Mouse (Mus musculus) ovary, postnatal 10 days (tissue): ENCODE measurements at regions not wholly inside any gene's neighbourhood (a gene's known extent, or its start where the extent isn't known, plus 50 kb on each side); places are given as distances from the start of the nearest gene placed in this dataset.
A peak's percentile ranks its signal among the peaks of the same experiment; 100 is the strongest.

ENCODE experiments used
- DNase-seq: peaks from one replicate; pipeline ENCODE4 v3.0.0; 2022; ENCODE audit warnings: low spot score

- no peak for DNase-seq
These were observed 184.4 kb upstream of the Habp2 start for GRCm38 (mm10) chr19:56102454-56103080.

DNA sequence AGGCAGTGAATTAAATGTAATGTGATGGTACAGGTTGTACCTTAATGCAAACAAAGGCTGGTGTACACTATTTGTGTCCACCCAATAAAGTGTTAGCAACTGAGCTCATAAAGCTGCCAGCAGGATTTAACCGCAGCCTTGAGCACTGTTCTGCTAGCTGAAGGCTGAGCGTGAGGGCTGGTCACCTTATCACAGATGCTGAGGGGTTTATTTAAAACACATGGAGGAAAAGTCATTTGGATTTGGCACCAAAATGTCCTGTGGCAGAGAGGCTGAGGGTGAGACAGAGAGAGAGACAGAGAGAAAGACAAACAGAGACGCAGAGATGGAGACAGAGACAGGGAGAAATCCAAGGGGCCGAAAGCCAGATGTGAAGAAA is 181.9 kb upstream of the Habp2 start:
- no peak for DNase-seq

DNA sequence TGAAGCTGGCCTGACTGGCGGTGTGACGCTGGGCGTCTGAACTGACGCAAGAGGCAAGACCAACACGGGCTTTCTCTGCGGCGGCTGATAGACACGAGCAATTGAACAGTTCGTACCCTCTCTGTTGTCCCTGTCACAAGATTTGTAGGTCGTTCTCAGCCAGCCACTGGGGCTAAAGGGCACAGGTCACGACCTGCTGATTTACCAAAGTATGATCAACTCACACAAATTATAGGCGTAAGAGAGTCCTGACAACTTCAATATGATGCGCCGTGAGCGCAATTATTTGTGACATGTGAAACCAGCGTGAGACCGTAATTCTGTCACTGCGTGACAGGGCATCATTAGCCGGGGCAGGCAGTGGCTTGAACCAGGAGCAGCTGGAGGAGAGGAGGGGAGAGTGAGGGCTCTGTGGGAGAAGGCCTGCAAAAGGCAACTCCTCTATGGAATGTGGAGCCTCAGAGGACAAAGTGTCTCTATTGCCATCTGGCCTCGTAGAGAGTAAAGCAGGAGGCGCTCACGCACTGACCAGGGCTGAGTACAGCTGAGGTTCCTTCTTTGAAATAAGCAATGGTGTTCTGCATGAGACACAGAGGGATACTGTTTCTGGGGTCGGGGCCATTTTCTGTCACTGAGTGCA is 181.4 kb upstream of the Habp2 start:
- no peak for DNase-seq

- DNase-seq = no peak
These were observed 178.1 kb upstream of the Habp2 start for GRCm38 (mm10) chr19:56108796-56109195.

DNA sequence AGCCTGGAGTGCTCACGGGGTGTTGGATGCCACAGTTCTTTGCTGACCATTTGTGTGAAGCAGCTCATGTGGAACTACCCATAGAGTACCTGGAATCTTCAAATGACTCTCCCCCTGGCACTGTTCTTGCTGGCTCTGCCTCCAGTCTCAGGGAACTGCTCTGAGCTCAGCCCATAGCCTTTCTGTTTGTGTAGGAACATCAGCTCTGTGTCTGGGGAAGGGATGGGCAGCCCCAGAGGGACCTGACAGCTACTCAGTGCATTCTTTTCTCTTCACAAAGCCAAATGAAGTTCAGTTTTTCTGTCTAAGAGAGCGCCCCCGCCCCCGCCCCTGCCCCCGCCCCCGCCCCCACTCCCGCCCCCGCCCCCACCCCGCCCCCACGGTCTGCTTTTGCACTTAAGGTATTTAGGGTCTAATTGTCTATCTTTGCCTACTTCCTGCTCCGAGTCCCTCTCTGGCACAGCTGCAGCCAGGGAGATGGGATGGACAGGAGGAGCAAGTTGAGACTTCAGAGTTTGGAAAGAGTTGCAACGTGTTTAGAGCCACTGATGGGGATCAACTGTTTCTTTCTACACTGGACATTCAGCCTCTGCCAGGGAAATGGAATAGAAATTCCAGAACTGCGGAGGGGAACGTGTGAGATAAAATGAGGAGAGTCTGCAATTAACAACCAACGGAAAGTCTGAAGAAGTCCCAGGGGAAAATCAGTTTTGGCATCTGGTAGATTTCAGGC is 171.2 kb upstream of the Habp2 start:
- DNase-seq = no peak

DNA sequence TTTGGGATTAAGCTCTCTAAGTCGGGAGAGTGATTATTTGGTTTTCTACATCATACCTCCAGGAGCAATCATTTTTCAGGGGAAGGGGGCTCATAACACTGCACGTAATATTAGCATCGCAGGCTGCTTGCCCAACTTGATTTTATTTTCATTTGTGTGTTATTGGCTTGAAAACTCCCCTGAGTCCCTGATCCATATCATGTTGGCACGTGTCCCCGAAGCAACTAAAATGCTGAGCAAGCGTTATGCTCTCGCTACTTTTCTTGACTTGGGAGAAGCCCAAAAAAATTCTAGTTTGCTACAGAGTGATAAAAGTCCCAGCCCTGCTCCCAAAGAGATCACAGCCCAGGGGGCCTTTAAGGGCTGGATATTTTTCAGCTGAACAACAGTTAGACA is 170.7 kb upstream of the Habp2 start:
- no peak for DNase-seq

DNA sequence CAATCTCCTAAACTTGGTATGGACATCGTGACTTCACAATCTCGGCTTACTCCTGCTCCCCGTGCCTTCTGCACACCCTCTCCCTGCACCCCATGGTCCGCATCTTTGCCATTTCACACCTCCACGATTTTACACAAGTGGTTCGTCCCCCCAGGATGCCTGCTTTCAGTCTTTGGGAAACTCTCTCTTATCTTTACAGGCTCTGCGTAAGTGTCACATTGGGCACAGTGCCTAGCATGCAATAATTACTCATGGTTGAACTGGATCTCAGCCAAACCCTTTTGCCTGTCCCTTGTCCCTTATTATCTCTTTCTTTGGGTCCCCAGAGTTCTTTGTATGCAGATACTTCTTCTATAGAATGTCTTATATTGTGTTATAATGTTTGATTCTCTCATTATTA is 166.2 kb upstream of the Habp2 start:
- no peak for DNase-seq

DNA sequence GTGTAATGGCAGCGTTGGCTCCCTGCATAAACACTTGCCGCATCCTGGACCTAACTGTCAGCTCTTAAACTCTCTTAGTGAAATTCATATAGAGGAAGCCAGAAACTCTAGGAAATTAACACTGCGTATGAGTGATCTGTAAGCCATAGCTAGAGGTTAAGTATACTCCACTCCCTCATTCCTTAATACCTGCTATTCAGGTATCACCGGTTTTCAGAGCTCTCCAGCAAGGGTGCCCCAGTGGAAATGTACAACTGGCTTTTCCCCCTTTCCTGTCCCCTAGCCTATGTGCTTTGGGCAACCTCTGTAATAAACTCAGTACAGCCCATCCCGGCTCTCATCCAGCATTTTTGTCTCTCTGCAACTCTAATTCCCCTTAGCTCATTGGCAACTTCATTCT is 164.8 kb upstream of the Habp2 start:
- DNase-seq = no peak

GRCm38 (mm10) chr19:56131556-56131955 is 155.4 kb upstream of the Habp2 start:
- DNase-seq = no peak

DNA sequence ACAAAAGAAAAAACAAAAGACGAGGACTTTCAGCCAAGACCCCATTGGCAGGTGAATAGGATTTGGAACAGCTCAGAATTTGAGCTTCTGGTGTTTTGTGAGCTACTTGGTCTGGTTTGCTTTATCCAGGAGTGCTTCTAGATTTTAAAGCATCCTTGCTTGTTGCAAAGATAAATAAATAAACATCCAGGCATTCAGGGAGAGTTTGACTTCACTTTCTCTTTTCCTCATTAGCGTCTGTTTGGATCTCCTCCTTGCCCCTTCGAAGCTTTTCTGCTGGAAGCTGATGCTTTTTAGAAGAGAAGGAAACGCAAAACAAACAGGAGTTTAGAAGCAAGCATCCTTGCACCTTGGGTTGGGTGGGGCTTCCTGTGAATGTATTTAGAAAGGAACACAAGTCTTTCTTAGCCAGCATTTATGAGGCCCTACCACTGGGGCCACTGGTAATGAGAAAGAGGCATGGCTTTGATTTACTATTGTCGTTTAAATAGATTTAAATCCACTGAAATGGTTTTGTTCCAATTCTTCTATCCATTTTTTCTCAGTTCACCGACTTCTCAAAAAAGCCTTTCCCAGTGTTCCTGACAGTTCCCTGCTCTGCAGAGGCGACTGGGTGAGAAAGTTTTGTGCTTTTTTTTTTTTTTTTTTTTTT is 153.9 kb upstream of the Habp2 start:
- no peak for DNase-seq

- DNase-seq = no peak
These were observed 153.4 kb upstream of the Habp2 start for GRCm38 (mm10) chr19:56133565-56133964.

- DNase-seq = peak; percentile 44
These were observed 152.7 kb upstream of the Habp2 start for GRCm38 (mm10) chr19:56134081-56134818.

GRCm38 (mm10) chr19:56135306-56135928 is 151.5 kb upstream of the Habp2 start:
- DNase-seq = no peak

DNA sequence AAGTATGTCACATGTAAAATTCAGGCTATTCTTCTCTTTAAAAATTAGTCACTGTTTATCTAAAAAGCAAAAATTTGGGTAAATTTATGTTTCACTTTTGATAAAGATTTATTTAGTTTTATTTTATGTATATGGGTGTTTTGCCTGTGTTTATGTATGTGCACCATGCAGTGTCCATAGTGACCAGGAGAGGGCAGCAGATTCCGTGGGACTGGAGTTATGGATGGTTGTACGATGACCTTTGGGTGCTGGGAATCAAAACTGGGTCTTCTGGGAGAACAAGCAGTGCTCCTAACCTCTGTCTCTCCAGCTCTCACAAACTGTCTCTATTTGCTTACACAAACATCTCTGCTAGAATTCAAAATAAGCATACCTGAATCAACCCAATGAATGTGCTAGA is 146.4 kb upstream of the Habp2 start:
- DNase-seq = no peak

- no peak for DNase-seq
These were observed 142.7 kb upstream of the Habp2 start for GRCm38 (mm10) chr19:56144221-56144620.

DNA sequence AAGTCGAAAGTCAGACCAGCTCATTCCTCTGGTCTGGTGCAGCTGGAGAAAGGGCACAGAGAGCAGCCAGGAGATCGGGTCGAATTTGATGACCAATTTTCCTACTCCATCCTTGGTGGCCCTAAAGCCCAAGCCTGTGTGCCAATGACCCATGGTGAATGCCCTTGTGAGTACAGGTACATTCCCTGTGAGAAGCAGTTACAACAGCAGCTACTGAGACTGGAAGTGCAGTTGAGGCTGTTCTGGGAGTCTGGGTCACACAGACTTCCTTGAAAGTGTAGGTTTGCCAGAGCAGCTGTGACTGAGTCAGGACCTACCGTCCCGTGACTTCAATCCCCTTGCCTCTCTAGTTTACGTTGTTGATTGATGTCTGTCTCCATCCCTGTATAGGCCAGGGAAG is 129.8 kb upstream of the Habp2 start:
- DNase-seq = no peak

GRCm38 (mm10) chr19:56162156-56162555 is 124.8 kb upstream of the Habp2 start:
- peak; percentile 5 for DNase-seq

GRCm38 (mm10) chr19:56169133-56169997 is 117.6 kb upstream of the Habp2 start:
- no peak for DNase-seq

DNA sequence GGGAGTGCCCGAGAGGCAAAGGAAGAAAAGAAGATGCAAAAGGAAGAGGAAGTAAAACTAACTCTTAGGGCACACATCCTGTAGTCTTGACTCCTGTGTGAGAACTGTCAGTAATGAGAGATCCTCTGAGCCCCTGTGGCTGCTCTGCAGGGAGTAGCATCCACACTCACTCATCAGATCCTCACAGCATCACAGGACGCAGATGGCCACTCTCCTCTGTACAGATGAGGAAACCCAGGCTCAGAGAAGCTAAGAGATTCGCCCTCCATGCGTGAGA is 117.0 kb upstream of the Habp2 start:
- DNase-seq = no peak

DNA sequence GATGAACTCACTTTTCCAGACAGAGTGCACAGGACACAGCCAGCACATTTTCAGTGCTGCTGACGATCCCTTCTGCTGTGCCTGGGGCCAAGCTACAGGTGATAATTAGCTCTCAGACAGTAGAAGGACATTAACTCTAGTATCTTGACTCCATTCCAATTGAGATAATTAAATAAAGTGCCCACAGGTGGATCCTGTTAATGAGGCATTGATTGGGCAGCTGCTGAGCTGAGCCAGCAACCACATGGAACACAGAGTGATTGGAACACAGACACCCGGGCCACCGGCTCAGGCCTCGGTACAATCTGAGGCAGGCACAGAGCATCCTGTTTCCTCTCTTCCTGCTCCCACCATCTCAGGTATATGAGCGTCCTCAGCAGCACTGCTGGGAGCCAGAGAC is 114.5 kb upstream of the Habp2 start:
- no peak for DNase-seq

- no peak for DNase-seq
These were observed 110.9 kb upstream of the Habp2 start for GRCm38 (mm10) chr19:56176059-56176458.
